Mouse (Mus musculus) thymus, postnatal 10 days (tissue): ENCODE measurements at regions not wholly inside any gene's neighbourhood (a gene's known extent, or its start where the extent isn't known, plus 50 kb on each side); places are given as distances from the start of the nearest gene placed in this dataset.

Experiments used
- DNase-seq, 2 experiments: peaks; one replicate each; pipeline ENCODE4 v3.0.0; 2021; ENCODE audit warnings: low spot score in 2 of 2

- DNase-seq, result no peak
Measured at GRCm38 (mm10) chr15:65646470-65646869, 631.8 kb upstream of the Gm21961 start.

GRCm38 (mm10) chr15:65639484-65639883 is 624.8 kb upstream of the Gm21961 start:
- DNase-seq, result no peak

GRCm38 (mm10) chr15:65637520-65638184 is 622.9 kb upstream of the Gm21961 start:
- peak in 1 of 2 experiments; percentile 3 for DNase-seq

GRCm38 (mm10) chr15:65632440-65632839 is 617.7 kb upstream of the Gm21961 start:
- DNase-seq, result no peak

GRCm38 (mm10) chr15:65630476-65630875 is 615.8 kb upstream of the Gm21961 start:
- no peak for DNase-seq

GRCm38 (mm10) chr15:65592718-65593477 is 578.2 kb upstream of the Gm21961 start:
- no peak for DNase-seq

DNA sequence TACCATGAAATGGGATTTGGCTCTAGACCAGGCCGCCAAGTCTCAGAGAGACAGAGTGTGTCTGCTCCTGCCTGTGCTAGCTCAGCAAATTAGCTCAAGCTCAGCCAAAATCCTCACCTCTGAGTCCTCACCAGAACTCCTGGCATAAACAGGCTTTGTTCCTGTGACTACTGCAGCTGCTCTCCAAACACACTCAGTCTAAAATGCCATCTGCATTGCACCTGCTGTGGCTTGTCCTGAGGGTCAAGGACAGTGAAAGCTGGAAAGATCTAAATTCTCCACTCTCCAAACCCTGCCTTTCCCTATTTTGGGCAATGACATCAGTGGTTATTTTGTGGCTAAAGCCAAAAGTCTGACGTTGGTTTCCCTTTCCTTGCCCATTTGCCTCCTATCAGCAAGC is 570.9 kb upstream of the Gm21961 start:
- no peak for DNase-seq

DNA sequence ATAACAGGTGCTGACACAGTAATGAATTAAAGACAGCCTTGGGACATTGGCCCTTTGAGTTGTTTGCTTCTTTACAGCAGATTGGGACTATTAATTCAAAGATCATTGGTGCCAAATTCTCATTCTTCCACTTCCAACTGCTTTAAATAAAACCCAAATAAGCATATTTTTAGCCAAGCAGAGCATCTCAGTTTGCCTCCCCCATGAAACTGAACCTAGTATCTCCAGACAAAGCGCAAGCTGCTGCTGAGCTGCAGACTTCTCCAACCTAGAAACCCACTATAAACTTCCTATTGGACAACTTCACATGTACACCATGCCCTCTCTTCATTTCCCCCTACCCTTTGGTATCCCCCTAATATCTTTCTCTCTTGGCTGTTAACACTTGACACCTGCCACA is 564.6 kb upstream of the Gm21961 start:
- no peak for DNase-seq

- no peak for DNase-seq
Measured at GRCm38 (mm10) chr15:65567931-65568330, 553.2 kb upstream of the Gm21961 start.

DNA sequence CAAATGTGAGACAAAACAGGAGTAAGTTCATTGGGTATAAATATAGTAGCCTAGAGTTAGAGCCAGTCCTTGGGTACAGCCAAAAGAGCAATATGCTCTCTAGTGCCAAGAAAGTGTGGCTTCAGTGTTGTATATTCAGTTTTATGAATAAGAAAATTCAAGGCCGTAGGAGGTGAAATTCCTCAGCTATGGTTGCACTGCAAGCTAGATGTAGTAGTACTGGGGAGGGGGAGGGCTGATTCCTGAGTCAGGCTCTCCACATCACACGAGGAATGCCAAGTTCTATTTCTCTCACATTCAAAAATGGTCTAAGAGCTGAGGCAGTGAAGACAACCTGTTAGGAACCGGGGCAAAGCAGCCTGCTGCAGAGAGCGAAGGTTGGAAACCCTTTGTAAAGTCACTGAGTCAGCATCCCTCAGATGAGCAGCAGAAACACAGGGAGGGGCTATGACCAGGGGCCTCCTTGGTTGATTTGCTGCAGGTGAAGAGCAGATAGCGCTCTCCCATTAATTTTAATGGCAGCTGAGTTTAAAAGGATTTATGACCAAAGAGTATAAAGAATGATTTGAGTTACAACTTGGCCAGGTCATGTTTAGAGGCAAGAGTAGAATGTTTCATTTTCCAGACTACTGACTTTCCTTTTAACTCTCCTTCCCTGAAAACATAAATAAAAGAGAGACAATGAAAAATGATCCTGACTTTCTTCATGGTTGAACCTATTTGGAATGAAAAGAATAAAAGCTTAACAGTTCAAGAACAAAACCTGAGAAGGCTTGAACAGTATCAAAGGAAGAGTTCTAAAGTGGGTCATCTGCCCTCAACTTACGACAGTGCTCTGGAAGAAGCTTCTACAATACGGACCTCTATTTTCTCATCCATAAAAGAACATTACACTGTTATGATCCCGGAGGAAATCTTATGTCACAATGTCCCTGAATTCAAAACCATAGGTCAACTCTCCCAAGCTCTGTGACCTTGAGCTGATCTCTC is 543.4 kb upstream of the Gm21961 start:
- no peak for DNase-seq

- DNase-seq, result no peak
Measured at GRCm38 (mm10) chr15:65549046-65549445, 534.3 kb upstream of the Gm21961 start.

- DNase-seq, result no peak
Measured at GRCm38 (mm10) chr15:65535606-65536005, 520.9 kb upstream of the Gm21961 start.

GRCm38 (mm10) chr15:65532241-65532640 is 517.5 kb upstream of the Gm21961 start:
- DNase-seq, result no peak

DNA sequence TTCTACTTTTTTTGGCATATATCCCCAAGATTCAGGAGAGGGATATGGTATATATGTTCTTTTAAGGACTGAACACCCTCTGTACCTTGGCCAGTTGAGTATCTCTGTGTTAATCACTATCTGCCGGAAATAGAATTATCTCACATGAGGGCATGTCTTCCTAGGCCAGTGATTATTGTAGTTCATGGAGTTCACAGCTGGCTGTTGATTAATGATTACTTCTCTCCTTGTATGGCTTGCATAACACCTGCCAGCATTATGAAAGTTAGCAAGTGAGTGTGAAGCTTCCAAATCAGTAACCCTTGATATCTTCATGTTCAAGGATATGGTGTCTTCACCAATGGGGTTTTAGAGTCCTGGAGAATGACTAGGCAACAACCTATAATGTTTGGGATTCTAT is 488.0 kb upstream of the Gm21961 start:
- no peak for DNase-seq

- DNase-seq, result no peak
Measured at GRCm38 (mm10) chr15:65478940-65479339, 464.2 kb upstream of the Gm21961 start.

- DNase-seq, result no peak
Measured at GRCm38 (mm10) chr15:65455203-65455816, 440.6 kb upstream of the Gm21961 start.

GRCm38 (mm10) chr15:65452258-65453028 is 437.7 kb upstream of the Gm21961 start:
- DNase-seq, result no peak

DNA sequence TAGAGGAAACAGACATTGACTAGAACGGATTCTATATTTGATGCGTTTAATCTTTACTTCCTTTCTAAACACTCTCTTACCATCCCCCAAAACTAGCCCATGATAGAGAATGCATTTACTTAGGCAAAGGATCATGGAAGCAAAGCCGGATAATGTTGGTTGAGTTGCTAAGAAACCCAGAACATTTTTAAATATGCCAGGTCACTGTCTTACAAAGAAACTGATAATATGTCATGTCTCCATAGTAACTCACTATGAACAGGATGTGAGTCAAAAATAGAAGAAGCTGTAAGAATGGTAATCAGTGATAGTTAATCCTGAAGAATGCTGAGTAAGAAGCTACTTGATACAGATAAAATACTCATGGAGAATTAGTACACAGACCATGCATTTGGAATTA is 405.0 kb upstream of the Gm21961 start:
- DNase-seq, result no peak
